Mouse (Mus musculus) 416B (cell line): Measurements from ENCODE around the gene Aym1.
"Not testable (repeated sequence)": the region's sequence is repeated elsewhere in the genome, so short reads cannot be mapped to it uniquely, and the experiment has no call there.

ENCODE experiments used
- DNase-seq: peaks from one replicate; pipeline ENCODE4 v3.0.0; 2011; ENCODE audit warnings: low read depth

The Aym1 gene

GRCm38 (mm10) chr5:113354311-113354710, 2.8 kb upstream of the Aym1 start:
- no peak for DNase-seq

- DNase-seq, result no peak
Measured at GRCm38 (mm10) chr5:113357656-113358055, 562 bp downstream of the Aym1 start.

GRCm38 (mm10) chr5:113358833-113359232, 1.7 kb downstream of the Aym1 start:
- no peak for DNase-seq

GRCm38 (mm10) chr5:113361283-113361682, 4.2 kb downstream of the Aym1 start:
- DNase-seq, result no peak

- DNase-seq, result no peak
Measured at GRCm38 (mm10) chr5:113362258-113362996, 5.3 kb downstream of the Aym1 start.

GRCm38 (mm10) chr5:113363177-113363576, 6.1 kb downstream of the Aym1 start:
- DNase-seq, result no peak

GRCm38 (mm10) chr5:113365921-113366320, 8.8 kb downstream of the Aym1 start:
- peak; percentile 56 for DNase-seq

- not testable (repeated sequence) for DNase-seq
Measured at GRCm38 (mm10) chr5:113367726-113368125, 10.6 kb downstream of the Aym1 start.

- no peak for DNase-seq
Measured at GRCm38 (mm10) chr5:113369262-113369868, 12.3 kb downstream of the Aym1 start.

- DNase-seq, result no peak
Measured at GRCm38 (mm10) chr5:113372449-113372848, 15.4 kb downstream of the Aym1 start.

GRCm38 (mm10) chr5:113372995-113373950, 16.2 kb downstream of the Aym1 start:
- peak; percentile 11 for DNase-seq

- no peak for DNase-seq
Measured at GRCm38 (mm10) chr5:113374290-113374689, 17.2 kb downstream of the Aym1 start.

- peak; percentile 40 for DNase-seq
Measured at GRCm38 (mm10) chr5:113375783-113376182, 18.7 kb downstream of the Aym1 start.

GRCm38 (mm10) chr5:113376292-113376691, 19.2 kb downstream of the Aym1 start:
- no peak for DNase-seq

GRCm38 (mm10) chr5:113379416-113379815, 22.3 kb downstream of the Aym1 start:
- no peak for DNase-seq

GRCm38 (mm10) chr5:113380553-113380952, 23.5 kb downstream of the Aym1 start:
- no peak for DNase-seq

GRCm38 (mm10) chr5:113382580-113382979, 25.5 kb downstream of the Aym1 start:
- DNase-seq, result no peak

- no peak for DNase-seq
Measured at GRCm38 (mm10) chr5:113393766-113394165, 36.7 kb downstream of the Aym1 start.

GRCm38 (mm10) chr5:113396286-113396934, 39.3 kb downstream of the Aym1 start:
- DNase-seq, result no peak

- no peak for DNase-seq
Measured at GRCm38 (mm10) chr5:113397443-113398317, 40.6 kb downstream of the Aym1 start.

GRCm38 (mm10) chr5:113402702-113403101, 45.6 kb downstream of the Aym1 start:
- DNase-seq, result no peak
